Mouse (Mus musculus) heart, adult 2 months (tissue): ENCODE measurements at regions not wholly inside any gene's neighbourhood (a gene's known extent, or its start where the extent isn't known, plus 50 kb on each side); places are given as distances from the start of the nearest gene placed in this dataset.

Experiments used
- DNase-seq, 2 experiments: peaks; one replicate each; pipeline ENCODE4 v3.0.0; 2021
- H3K27ac ChIP-seq: fragments of 200-600 bp; 2 replicates; pipeline ENCODE4 v1.8.1; 2022
- H3K27me3 ChIP-seq: fragments of 200-500 bp; 2 replicates; pipeline ENCODE4 v1.6.1; 2012; ENCODE audit warnings: mild to moderate bottlenecking, low read length, inconsistent platforms, mixed read lengths; ENCODE audit not compliant: control insufficient read depth, insufficient read depth
- H3K36me3 ChIP-seq: fragments of 200-500 bp; 2 replicates; pipeline ENCODE4 v1.6.1; 2012; ENCODE audit warnings: low read length, inconsistent platforms; ENCODE audit not compliant: control insufficient read depth, insufficient read depth
- H3K4me1 ChIP-seq: fragments of 200-500 bp; 2 replicates; pipeline ENCODE4 v1.6.1; 2011; ENCODE audit warnings: low read length; ENCODE audit not compliant: control insufficient read depth, insufficient read depth
- H3K4me3 ChIP-seq: fragments of 200-600 bp; 2 replicates; pipeline ENCODE4 v1.8.1; 2022
- H3K79me2 ChIP-seq: fragments of 200-500 bp; replicated peaks from 2 replicates; pipeline ENCODE4 v1.6.1; 2012; ENCODE audit warnings: mild to moderate bottlenecking, inconsistent platforms, low read length, moderate library complexity, mixed read lengths; ENCODE audit not compliant: control insufficient read depth, insufficient read depth
- H3K9ac ChIP-seq: fragments of 200-500 bp; 2 replicates; pipeline ENCODE4 v1.6.1; 2012; ENCODE audit warnings: low read depth, mild to moderate bottlenecking, control low read depth, inconsistent platforms, low read length, mixed read lengths
- CTCF ChIP-seq: fragments of 200-600 bp; IDR thresholded peaks from 2 replicates; pipeline ENCODE4 v1.8.1; 2022; ENCODE audit warnings: antibody characterized with exemption, mild to moderate bottlenecking, moderate library complexity
- EP300 ChIP-seq: fragments of 200-500 bp; IDR thresholded peaks from 2 replicates; pipeline ENCODE4 v1.6.1; 2011; ENCODE audit warnings: low read depth, low read length, control low read depth; ENCODE audit not compliant: insufficient read depth
- POLR2A ChIP-seq: fragments of 200-500 bp; IDR thresholded peaks from 2 replicates; pipeline ENCODE4 v1.6.1; 2011; ENCODE audit warnings: mild to moderate bottlenecking, low read depth, low read length, control low read depth; ENCODE audit not compliant: insufficient read depth
- WGBS: fragments of 180-500 bp; shearing (Covaris S2); methylation state at CpG from one replicate; pipeline ENCODE4 v1.1.7; 2018; 5-methylcytosine and 5-hydroxymethylcytosine counted together
- intact Hi-C: fragments of 180-260 bp; cut with DNase I; formaldehyde crosslinking; loops from one replicate; pipeline ENCODE4 v1.15.1; 2025

DNA sequence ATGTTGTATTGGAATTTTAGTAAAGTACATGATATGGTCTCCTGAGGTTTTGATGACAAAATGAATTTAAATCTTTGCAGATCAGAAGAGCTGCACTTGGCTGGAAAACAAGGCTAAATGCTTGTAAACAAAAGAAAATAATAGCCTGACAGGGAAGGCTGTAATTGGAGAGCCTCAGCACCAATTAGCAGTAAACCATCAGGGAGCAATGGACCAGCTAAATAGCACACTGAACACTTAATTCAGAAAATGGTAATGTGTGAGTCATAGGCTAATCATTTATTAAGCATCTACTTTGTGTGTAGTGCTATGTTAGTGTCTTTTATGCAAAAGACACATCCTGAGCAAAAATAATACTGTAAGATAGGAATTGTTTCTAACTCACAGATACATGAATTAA, 152.0 kb upstream of the Tbx18 start:
- no peak for TF ChIP-seq POLR2A
- no peak for TF ChIP-seq EP300
- Histone ChIP-seq H3K9ac (no peak overlapping the region), H3K4me1 (no peaks in the 10 kb centered on the region), H3K27ac (no peak overlapping the region), H3K4me3 (no peak overlapping the region), H3K36me3 (no peaks in the 10 kb centered on the region), H3K27me3 (no peaks in the 10 kb centered on the region), H3K79me2 (no peaks in the 10 kb centered on the region)
- no peak for DNase-seq
- intact Hi-C loops = no loop called here

DNA sequence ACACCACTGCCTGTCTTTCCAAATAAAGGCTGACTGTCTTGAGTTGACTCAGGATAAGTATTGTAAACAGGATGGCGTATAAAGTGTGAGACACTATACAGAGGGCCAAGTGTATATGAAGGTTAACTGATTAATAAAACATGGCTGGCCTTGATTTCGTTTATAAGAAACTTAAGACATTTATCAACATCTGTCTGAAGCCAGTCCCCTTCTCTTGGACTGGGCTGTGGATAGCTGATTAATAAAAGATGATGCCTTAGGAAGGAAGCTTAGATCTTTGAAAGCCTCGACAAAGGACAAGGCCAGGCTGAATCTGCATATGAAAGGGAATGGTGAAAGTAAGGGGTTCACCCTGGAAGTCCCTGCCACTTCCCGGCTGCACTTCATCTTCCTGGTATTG, 163.0 kb upstream of the Tbx18 start:
- H3K9ac ChIP-seq = no peak overlapping the region
- no peaks in the 10 kb centered on the region for H3K27me3 ChIP-seq
- no peak for DNase-seq
- intact Hi-C loops = no loop called here
- no peaks in the 10 kb centered on the region for H3K36me3 ChIP-seq
- 44% methylated on average over 4 of the region's 4 CpGs for WGBS
- no peak overlapping the region for H3K27ac ChIP-seq
- H3K79me2 ChIP-seq = no peaks in the 10 kb centered on the region
- no peaks in the 10 kb centered on the region; the same call in 1 of the 2 replicates for H3K4me1 ChIP-seq
- no peak for TF ChIP-seq CTCF
- no peak for TF ChIP-seq EP300
- no peak for TF ChIP-seq POLR2A
- H3K4me3 ChIP-seq = no peak overlapping the region

DNA sequence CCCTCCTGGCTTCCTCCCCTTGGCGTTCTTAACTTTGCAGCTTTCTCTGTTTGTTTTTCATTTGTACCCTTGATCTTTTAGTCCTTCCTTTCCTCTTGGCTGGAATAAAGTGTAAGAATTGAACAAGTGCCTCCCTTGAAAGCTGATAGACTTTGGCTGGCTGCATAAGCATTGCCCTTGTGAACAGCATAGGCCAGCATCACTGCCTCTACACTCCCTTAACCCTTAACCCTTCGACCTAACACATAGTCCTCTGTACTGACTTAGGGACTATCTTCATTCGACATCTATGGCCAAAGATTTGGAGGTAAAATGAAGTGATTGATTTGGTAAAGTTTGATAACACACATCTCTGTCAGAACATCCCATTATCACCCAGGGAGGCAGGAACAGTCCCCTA, 163.5 kb upstream of the Tbx18 start:
- Histone ChIP-seq H3K79me2 (no peaks in the 10 kb centered on the region), H3K4me3 (no peak overlapping the region), H3K36me3 (no peaks in the 10 kb centered on the region), H3K4me1 (no peaks in the 10 kb centered on the region; the same call in 1 of the 2 replicates), H3K27ac (no peak overlapping the region), H3K9ac (no peak overlapping the region), H3K27me3 (no peaks in the 10 kb centered on the region)
- no peak for DNase-seq
- no peak for TF ChIP-seq CTCF
- TF ChIP-seq POLR2A = no peak
- TF ChIP-seq EP300 = no peak
- 52% methylated on average over 3 of the region's 3 CpGs for WGBS
- intact Hi-C loops = no loop called here

DNA sequence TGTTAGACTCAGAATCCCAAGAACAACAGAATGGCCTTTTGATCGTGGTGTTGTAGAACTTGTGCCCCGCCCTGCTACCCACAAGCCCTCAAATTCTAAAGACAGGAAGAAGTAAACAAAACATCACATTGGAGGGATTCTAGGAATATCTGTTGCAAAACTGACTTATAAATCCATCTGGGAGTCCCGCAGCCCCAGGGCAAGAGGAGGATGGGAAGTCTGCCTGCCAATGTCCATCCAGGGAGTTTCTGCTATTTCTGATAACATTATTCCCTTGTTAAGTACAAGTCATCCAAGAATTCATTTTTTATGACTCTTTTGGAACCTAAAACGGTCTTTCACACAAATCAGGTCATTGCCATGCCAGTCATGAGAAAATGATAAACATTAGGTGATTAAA, 164.5 kb upstream of the Tbx18 start:
- Histone ChIP-seq H3K27ac (no peak overlapping the region), H3K27me3 (no peaks in the 10 kb centered on the region), H3K79me2 (no peaks in the 10 kb centered on the region), H3K36me3 (no peaks in the 10 kb centered on the region), H3K4me3 (no peak overlapping the region), H3K4me1 (no peaks in the 10 kb centered on the region; the same call in 1 of the 2 replicates), H3K9ac (no peak overlapping the region)
- WGBS = 62% methylated on average over 4 of the region's 4 CpGs
- intact Hi-C loops = no loop called here
- TF ChIP-seq CTCF = no peak
- no peak for TF ChIP-seq EP300
- TF ChIP-seq POLR2A = no peak
- DNase-seq = peak in 1 of 2 experiments; percentile 4

DNA sequence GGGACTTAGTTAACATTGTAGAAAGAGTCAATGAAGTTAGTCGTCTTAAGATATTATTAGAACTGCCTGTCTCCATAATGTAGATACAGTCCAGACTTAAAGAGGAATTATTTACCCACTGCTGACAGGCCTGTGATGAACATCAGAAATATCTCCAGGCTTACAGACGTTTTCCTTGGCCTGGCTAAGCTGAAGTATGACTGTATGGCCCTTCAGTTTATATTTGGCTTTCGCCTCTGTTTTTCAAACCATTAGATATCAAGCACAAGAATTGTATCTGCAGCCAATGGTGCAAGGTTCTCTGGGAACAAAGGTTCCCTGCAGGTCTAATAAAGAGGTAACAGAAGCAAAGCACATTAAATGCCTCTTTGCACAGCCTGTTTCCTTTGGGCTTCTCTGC, 166.3 kb upstream of the Tbx18 start:
- intact Hi-C loops = no loop called here
- Histone ChIP-seq H3K9ac (no peak overlapping the region), H3K27ac (no peak overlapping the region), H3K27me3 (no peaks in the 10 kb centered on the region), H3K79me2 (no peaks in the 10 kb centered on the region), H3K4me1 (no peaks in the 10 kb centered on the region; the same call in 1 of the 2 replicates), H3K4me3 (no peak overlapping the region), H3K36me3 (no peaks in the 10 kb centered on the region)
- no peak for TF ChIP-seq POLR2A
- TF ChIP-seq EP300 = no peak
- TF ChIP-seq CTCF = no peak
- WGBS = 43% methylated on average over 3 of the region's 3 CpGs
- no peak for DNase-seq

DNA sequence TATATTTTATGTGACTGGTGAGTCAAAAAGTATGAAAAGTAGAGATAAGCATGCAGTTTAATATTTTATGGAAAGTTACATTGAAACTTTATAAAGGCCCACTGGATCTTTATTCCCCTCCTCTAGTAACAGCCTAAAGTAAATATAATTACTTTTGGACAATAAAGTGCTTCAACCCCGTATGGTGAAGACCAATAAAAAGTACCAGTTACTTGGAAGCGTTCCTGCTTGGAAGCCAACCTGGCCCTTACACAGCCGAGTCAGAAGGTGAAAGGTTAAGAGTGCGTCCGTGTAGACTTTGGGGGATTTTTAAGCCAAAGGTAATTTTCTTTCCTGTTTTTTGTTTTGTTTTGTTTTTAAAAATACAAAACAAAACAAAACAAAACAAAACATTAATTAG, 168.3 kb upstream of the Tbx18 start:
- H3K4me3 ChIP-seq = no peak overlapping the region
- no peak overlapping the region for H3K9ac ChIP-seq
- no peaks in the 10 kb centered on the region; the same call in 1 of the 2 replicates for H3K4me1 ChIP-seq
- H3K79me2 ChIP-seq = no peaks in the 10 kb centered on the region
- no peak for TF ChIP-seq CTCF
- TF ChIP-seq EP300 = no peak
- TF ChIP-seq POLR2A = no peak
- intact Hi-C loops = no loop called here
- H3K27ac ChIP-seq = no peak overlapping the region
- H3K36me3 ChIP-seq = no peaks in the 10 kb centered on the region
- 86% methylated on average over 5 of the region's 5 CpGs for WGBS
- H3K27me3 ChIP-seq = no peaks in the 10 kb centered on the region
- no peak for DNase-seq

DNA sequence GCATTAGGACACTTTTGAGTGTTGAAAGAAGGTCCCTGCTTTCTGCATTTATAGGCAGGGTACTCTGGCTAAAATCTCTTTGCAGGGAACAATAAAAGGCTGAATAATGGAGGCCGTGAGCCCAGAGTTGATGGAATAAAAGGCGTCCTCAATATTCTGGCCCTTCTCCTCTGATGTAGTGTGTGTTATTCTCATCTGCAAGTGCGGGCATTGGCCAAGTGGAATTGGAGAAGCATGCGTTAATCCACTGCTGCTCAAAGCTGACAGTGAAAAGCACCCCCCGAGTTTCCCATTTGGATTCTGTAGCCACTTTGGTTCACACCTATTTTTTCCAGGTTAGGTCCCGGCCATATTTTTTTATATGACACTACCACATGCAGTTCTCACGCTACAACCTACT, 168.7 kb upstream of the Tbx18 start:
- Histone ChIP-seq H3K4me3 (no peak overlapping the region), H3K4me1 (no peaks in the 10 kb centered on the region; the same call in 1 of the 2 replicates), H3K9ac (no peak overlapping the region), H3K36me3 (no peaks in the 10 kb centered on the region), H3K27ac (no peak overlapping the region), H3K27me3 (no peaks in the 10 kb centered on the region), H3K79me2 (no peaks in the 10 kb centered on the region)
- 91% methylated on average over 7 of the region's 7 CpGs for WGBS
- TF ChIP-seq CTCF = no peak
- TF ChIP-seq POLR2A = no peak
- TF ChIP-seq EP300 = no peak
- DNase-seq = no peak
- intact Hi-C loops = no loop called here
